Mouse (Mus musculus): ENCODE results near the gene Zbtb39. TPM values are rescaled to one million over a fixed set of nuclear protein-coding genes. Genes with fewer than 3 reads are reported as not detected.

Zbtb39 gene
- total RNA-seq (2021), result 1 to 10 TPM; 6.3 to 6.6 TPM
- long read RNA-seq, experiment 1, full-length matches to known transcripts, result 1 of 1 reads
- long read RNA-seq, experiment 1, partial matches to known transcripts, result 0 of 1 reads
- long read RNA-seq, experiment 1, other reads (novel, unspliced or antisense), result 0 of 1 reads
- long read RNA-seq, experiment 2, partial matches to known transcripts, result 0 of 1 reads
- long read RNA-seq, experiment 2, other reads (novel, unspliced or antisense), result 1 of 1 reads

DNA sequence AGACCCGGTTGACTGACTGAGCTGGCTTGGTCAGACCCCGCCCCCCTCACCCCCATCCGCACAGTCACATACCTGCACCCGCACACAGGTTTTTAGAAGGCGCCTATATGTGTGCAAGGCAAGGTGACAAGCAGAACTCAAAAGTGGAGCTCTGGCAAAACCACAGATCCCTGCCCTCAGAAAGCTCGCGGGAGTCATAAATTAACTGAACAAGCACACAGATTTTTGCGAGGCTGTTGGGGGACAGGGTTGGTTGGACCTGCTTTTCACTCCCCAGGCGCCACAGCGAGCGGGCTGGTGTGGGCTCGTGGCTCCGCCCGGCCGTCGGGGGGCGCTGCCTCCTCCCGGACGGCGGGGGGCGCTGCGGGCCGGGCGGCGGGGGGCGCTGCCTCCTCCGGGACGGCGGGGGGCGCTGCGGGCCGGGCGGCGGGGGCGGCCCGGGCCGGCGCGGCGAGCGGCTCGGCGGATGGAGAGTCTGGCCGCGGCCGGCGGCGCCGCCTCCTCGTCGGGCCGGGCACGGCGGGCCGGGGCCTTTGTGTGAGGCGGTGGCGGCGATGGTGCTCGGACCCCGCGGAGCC, at the start of gene Zbtb39:
Gene Zbtb39, plus strand, starts transcription at position 456 of the 578 bp plus-strand sequence.
- DNase-seq (ENCODE audit: low spot score), result peak; percentile 69

DNA sequence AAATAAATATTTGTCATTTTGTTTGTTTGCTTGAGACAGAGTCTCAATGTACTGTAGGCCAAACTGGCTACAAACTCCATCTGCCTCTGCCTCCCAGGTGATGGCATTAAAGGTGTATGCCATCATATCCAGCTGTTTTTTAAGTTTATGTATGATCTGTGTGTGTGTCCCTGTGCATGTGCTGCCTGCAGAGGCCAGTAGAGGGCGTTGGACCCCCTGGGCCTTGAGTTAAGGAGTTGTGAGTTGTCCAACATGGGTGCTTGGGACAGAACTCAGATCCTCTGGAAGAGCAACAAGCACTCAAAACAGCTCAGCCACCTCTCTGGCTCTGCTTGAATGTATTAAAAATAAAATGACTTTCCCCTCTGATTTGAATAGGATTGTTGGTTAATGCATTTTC, 48.3 kb upstream of the Zbtb39 start:
- no peak for DNase-seq (ENCODE audit: low spot score)

DNA sequence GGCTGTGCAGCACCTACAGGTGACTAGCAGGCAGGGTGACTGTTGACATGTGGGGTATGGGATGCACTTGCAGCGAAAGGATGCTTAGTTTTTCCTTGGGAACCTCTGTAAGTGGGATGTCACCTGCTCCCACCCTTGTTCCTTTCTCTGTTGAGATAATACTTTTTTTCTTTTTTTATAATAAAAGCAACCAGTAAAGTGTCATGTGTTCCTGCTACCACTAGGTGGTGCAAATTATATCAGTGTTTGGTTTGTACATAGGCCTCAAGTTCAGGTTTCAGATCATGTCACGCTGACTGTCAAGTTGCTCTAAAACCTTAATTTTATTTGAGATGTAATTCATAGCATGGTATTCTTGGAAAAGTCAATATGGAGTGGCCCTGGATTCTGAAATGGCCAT, 44.7 kb upstream of the Zbtb39 start:
- no peak for DNase-seq (ENCODE audit: low spot score)

DNA sequence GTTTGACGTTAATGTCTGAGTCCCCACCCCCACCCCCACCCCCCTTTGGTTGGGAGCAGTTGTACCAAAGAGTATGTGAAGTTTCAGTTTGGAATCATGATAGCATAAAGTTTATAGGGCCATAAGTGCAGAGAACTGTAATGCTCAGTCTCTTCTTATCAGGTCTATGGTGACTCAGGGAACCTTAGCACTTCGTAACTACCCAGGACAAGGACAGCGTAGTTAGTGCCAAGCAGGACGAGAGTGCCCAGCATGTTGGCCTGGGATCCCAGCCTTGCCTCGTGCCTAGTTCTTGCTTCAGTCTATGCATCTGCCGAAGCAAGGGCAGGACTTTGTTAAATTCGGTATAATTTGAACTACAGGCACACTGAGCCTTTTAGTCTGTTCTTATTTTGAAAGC, 43.6 kb upstream of the Zbtb39 start:
- no peak for DNase-seq (ENCODE audit: low spot score)

DNA sequence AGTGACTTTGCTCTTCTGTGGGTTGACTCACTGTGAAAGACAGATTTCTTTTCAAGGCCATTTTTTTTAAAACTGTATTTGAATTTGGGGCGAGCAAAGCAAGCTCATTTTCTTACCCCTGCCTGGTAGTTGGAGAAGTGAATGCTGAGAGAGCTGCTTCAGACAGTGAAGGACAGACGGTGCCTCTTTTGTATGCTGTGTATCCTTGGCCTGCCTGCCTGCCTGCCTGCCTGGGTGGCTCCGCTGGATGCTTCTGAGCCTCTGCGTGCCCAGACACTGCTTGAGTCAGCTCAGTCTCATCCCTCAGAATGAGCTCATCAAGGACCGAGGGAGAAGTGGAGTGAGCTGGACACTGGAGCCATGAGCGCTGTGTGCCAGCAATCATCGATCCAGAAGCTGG, 40.4 kb upstream of the Zbtb39 start:
- DNase-seq (ENCODE audit: low spot score), result no peak

DNA sequence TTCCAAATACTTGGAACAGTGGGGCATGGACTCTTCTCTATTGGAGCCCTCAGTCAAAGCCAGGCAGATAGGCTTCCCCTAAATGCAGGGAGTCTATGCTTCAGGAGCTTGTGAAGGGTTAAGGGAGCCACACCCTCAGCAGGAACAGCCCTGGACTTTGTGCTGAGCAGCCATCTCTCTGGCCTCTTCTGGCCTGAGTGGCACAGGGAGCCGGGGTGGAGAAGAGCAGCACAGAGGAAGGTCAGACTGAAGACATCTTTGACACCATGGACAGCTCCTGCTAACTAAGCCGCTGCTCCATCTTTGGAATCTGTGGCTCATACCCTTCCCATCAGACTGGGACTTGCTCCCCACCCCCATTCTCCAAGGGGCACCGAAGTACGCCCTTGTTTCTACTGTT, 36.0 kb upstream of the Zbtb39 start:
- DNase-seq (ENCODE audit: low spot score), result no peak

DNA sequence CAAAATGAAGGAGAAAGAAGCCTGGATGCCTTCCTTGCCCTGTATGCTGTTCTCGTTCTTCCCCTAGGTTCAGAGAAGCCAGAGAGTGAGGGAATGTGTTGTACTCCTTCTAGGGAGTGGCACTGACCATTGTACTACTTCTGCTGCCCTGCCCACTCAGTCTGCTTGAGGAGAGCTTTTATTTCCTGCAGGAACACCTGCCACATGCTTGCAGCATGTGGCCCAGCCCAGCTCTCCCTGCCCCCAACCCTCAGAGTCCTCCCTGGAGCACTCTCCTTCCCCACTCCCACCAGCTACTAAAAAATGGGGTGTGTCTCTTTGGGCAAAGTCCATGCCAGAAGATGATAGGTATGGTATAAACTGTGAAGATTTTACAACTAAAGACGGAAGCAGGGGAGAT, 35.0 kb upstream of the Zbtb39 start:
- DNase-seq (ENCODE audit: low spot score), result no peak

DNA sequence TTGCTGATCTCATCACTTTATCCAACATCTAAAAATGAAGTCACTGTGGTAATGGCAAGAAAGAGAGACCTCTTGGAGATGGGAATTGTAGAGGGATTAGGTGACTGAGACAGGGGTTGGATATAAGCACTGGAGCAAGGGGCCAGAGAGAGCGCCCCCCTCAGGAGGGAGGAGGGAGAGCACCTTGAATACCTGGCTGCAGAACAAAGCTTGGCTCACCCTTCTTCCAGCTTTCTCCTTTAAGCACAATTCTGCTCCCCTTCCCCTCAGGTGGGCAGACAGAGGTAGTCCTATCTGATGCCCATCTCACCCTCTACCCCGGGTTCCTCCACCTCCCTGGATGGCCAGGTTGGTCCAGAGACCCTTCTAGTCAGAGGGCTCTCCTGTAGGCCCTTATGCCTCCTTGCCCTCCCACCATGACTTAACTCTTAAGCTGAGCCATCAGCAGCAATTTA, 34.5 kb upstream of the Zbtb39 start, which contains the start of gene Myo1a:
Gene Myo1a, plus strand, starts transcription at position 405 of the 455 bp plus-strand sequence.
- no peak for DNase-seq (ENCODE audit: low spot score)

DNA sequence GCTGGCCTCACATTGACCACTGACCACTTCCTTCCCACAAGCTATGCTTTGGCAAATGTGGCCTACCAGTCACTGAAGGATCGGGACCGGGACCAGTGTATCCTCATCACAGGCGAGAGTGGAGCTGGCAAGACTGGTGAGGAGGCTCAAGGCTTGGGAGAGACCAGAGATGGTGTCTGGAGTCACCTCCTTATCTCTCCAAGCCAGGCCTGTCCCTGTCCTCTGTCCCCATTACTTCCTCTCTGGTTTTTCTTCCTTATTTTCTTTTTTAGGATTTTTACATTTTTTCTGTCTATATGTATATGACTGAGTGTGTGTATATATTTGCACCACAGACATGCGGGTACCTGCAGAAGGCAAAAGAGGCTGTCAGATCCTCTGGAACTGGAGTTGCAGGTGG, 33.6 kb upstream of the Zbtb39 start:
- no peak for DNase-seq (ENCODE audit: low spot score)

DNA sequence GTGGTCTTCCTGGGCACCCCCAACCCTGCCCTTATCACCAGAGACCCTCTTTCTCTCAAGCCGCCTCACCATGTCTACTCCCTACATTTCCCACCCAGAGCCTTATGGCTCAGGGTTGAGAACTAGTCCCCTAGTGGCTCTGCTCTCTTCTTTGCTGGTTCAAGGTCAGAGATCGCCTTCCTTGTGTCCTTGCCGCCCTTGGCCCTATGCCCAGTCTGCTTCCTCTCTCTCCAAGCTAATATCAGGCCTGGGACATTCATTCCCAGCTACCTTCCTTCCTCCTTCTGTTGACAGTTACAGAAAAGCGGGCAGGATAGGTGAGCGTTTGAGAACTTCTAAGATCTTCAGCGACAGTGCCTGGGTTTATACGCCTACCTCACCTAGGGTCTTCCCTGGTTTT, 31.6 kb upstream of the Zbtb39 start:
- no peak for DNase-seq (ENCODE audit: low spot score)

DNA sequence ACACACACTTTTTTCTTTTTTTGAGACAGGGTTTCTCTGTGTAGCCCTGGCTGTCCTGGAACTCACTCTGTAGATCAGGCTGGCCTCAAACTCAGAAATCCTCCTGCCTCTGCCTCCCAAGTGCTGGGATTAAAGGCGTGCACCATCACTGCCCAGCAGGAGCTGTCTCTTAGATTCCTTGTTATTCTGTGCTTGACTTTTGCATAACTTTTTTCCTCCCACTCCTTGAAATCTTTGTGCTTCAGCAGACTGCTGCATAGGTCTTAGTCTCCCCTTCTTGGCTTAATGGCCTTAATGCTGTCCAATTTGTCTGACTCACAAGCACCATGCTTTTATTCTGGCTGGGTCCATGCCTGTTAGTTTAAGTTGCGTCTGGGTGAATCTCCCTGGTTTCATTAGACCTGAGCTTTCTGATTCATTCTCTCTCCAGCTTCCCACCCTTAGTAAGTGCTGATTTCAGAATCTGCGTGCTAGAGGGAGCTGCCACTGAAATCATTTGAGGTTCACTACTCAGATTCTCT, 30.4 kb upstream of the Zbtb39 start:
- DNase-seq (ENCODE audit: low spot score), result no peak

DNA sequence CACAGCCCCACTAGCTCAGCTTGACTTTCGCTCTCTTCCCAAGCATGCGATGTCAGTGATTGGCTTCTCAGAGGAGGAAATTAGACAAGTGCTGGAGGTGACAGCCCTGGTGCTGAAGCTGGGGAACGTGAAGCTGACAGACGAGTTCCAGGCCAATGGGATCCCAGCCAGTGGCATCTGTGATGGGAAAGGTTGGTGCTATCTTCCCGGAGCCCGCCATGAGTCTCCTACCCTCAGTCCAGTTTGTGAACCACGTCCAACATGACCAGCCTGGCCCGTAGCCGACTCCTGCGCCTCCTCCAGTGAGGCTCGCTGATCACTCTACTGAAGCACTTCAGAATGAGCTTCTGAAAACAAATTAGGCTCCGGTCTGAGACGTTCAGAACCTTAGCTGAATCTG, 29.0 kb upstream of the Zbtb39 start:
- DNase-seq (ENCODE audit: low spot score), result no peak

DNA sequence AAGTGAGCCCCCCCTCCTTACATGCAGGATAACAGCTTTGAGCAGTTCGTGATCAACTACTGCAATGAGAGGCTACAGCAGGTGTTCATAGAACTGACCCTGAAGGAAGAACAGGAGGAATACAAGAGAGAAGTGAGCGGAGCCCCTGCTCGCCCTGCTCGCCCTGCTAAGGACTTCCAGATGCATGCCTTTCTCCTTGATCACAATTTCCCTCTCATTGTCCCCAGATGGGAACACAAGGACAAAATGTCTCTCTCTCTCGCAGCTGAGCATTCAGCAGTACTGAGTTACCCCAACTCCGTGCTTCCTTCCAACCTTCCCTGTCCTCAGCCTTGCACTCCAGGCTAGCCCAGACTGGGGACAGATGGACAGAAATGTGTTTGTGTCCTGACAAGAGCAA, 26.6 kb upstream of the Zbtb39 start:
- no peak for DNase-seq (ENCODE audit: low spot score)

DNA sequence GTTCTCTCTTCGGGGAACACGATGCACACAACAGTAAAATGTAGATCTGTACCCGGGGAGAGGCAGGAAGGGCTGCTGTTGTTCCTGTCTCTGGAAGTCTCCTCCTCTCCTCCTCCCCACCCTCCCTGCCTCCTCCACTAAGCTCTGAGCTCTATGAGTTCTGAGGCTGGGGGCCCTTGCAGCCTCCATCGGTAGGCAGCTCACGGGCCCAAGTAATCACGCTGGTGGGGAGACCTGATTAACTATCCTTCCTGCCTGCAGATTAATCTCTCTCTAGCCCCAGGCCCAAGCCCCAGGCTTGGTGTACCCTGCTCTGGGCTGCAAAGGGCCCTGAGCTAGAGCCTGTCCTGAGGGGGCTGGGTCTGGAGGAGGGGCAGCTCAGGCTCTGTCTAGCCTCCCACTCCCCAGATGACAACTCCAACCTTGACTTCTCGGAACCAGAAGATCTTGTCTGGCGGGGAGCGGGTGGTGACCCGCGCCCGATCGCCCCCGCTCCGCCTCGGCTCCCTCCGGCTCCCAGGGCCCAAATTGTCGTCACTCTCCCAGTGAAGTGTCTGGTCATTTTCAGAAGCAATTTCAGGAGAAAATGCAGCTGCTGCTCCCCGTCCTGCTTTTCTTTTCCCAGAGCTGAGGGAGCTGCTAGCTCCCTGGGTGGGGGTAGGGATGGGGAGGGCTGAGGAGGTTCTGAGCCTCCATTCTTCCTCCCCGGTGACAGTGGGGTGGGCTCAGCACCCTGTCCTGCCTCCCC, 17.5 kb upstream of the Zbtb39 start:
- DNase-seq (ENCODE audit: low spot score), result no peak

DNA sequence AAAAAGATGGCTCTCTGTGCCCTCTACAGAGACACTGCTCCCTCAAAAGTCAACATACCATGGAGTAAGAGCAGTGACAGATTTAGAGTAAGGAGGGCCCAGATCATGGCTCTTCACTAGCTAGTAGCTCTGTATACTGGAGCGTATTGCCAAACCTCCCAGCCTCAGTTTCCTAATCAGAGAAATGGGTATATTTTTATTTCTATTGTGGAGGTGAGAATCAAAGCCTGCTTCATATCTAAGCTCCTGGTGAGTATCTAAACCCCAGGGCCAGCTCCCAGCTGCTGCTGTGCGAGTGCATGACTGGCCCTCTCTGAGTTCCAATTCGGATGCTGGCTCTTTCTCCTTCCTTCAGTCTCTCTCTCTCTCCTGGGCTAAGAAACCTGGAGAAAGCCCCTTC, 15.2 kb upstream of the Zbtb39 start, which contains the start of gene Tac2:
Gene Tac2, plus strand, starts transcription at position 301 of the 400 bp plus-strand sequence.
- DNase-seq (ENCODE audit: low spot score), result no peak

DNA sequence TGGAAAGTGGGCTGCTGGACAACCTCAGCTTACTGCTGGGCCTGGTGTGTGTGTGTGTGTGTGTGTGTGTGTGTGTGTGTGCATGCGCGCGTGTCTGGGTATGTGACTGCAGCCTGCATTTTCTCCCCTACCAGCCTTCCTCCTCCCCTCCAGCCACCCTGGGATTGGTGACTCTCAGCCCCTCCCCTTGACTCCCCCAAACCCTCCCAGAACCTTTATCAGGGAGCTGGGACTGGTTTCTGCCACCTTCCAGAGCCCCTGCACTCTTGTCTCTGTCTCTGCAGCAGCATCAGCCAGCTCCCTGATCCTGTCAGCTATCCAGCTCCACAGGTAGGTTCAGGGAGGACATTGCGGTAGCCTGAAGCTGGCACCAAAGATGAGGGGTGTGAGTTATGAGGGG, 14.2 kb upstream of the Zbtb39 start:
- no peak for DNase-seq (ENCODE audit: low spot score)

DNA sequence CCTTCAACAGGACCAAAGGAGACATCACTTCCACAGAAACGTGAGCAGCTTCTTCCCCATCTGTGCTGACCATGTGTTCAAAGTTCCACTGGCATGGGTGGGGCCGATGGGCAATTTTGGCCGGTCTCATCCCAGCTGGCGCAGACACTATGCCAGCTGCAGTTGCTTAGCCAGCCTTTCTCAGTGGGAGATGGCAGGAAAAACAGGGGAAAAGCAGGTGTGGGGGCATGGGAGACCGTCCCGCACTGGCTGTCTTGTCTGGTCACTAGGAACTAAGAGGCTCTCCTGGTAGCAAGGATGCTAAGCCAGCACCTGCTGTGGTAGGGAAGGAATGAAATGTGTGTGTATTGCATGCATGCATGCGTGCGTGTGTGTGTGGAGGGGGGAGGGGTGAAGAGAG, 10.9 kb upstream of the Zbtb39 start:
- DNase-seq (ENCODE audit: low spot score), result no peak

DNA sequence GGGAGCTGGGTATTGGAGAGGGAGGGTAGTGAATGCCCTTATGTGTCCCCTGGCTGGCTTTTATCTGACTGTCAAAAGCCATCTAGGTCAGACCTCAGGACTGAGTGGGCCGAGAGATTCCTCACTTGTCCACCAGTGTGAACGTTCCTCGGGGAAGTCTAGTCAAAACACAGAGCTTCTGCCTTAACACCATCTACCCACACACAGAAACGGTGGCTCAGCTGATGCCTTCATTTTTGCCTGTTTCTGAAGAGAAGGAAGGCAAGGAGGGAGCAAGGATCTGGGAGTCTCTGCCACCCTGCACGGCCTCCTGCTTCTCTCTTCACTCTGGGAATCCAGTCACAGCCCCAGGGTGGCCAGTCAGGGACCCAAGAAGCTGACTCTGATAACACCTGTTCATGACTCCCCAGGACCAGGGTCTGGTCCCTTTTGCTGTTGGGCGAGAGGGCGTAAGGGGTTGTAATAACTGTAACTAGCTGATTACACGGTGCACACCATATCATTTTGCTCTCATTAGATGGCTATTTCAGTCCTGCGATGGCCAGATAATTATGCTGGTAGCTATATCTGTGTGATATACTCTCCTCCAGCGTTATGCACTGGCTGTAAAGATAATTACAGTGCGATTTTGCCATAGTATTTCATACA, 8.9 kb upstream of the Zbtb39 start:
- no peak for DNase-seq (ENCODE audit: low spot score)

DNA sequence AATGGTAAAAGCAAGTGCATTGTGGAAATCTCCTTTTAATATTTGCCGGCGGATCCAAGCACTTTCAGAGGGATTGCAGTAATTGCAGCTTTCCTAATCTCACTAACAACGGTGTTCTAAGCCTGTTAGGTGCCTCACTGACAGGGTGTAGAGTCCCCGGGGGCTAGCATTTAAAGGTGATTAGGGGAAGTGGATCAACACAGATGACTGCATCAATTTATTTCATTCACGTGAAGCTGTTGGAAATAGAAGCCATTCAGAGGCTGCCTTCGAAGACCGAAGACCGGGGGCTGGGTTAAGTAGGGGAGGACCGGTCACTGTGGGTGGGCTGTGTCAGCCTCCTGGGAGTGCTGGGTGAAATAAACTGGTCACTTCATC, 8.4 kb upstream of the Zbtb39 start:
- DNase-seq (ENCODE audit: low spot score), result no peak

DNA sequence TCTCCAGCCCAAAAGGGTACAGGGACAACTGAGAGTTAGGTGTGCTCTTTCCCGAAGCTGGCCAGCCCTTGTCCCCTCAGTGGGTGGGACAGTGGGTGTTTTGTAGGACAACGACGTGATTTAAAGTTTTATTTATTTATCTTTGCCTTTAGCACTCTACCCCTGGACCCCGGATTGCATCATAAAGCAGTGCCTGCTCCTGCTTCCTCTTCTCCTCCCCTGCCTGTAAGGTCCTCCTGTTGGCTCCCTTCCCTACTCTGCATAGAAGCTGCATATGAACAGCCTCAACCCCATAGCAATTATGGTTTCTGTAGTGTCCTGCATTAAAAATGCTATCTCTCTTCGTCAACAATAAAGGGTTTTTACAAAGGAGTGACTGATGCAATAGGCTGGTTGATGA, 7.9 kb upstream of the Zbtb39 start:
- DNase-seq (ENCODE audit: low spot score), result no peak

DNA sequence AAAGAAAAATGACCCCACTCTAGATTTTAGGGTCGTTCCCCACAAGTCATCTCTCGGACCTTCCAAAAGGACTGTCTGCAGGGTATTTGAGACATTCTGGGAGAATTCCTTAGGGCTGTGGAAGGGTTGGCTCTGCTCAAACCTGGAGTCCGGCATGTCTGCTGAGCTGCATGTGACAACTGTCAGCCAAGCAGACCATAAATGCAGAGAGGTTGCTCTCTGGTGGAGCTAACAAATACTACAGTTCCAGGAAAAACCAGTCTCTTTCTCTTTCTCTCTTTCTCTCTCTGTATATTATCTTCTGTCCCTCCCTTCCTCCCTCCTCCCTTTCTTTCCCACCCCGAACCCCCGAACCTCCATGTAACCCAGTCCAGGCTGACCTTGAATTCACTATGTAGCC, 4.9 kb upstream of the Zbtb39 start:
- no peak for DNase-seq (ENCODE audit: low spot score)

DNA sequence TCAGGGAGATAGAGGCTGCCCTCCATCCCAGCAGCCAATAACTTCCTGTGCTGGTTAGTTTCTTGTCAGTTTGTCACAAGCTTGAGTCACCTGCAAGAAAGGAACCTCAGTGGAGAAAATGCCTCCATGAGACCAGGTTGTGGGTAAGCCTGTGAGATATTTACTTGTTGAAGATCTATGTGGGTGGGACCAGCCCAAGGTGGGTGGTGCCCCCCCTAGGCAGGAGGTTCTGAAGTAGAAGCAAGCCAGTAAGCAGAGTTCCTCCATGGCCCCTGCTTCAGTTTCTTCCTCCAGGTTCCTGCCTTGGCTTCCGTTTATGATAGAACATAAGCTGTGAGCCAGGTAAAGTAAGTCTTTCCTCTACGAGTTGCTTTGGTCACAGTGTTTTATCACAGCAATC, 3.1 kb upstream of the Zbtb39 start:
- no peak for DNase-seq (ENCODE audit: low spot score)
